Mouse (Mus musculus): ENCODE data around the gene Tkfc.

DNA sequence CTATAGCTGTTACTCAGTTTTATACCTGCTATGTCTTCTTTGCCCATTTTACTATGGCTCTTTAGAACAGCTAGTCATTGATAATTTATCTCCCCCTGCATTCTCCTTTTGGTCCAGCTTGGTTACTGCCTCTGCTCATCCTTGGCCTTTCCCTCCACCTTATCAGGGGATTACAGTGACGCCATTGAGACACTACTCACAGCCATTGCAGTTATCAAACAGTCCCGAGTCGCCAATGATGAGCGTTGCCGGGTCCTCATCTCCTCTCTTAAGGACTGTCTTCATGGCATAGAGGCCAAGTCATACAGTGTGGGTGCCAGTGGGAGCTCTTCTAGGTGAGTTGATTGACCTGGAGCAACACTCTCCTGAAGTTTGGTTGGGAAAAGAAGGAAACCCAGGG, 66.0 kb downstream of the Tkfc start:
- TF ChIP-seq POLR2A (IDR thresholded peaks at IDR 0.05; ENCODE audit: borderline replicate concordance, insufficient read depth, low read length) (no peak), CTCF (IDR thresholded peaks at IDR 0.05; ENCODE audit: borderline replicate concordance, insufficient read depth, low read depth, low read length) (no peak)
